Mouse (Mus musculus) adrenal gland, adult (tissue): ENCODE results near the gene Ppp1r14c.

Experiments used
- DNase-seq, 2 experiments: peaks; one replicate each; pipeline ENCODE4 v3.0.0; 2022 to 2023; ENCODE audit warnings: low spot score in 1 of 2; ENCODE audit not compliant: inconsistent age in 2 of 2

The Ppp1r14c gene

DNA sequence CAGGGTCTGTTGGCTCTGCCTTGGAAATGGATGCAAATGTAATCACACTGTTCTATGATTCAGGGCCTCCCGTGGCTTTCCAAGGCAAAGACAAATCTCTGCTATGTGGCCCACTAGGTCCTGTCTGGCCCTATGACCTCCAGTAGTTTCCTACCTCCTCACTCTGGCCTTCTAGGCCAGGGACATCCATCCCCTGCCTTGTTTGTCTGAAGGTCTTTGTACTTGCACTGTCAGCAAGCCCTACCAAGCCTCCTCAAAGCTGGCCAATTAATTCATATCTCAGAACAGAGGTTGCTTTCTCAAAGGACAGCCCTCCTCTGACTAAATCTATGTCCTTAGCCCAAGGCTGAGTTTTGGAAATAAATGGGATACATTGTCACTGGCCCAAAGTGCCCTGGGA lies 92.8 kb downstream of the Ppp1r14c start:
- peak; percentile 62 to 89 for DNase-seq

DNA sequence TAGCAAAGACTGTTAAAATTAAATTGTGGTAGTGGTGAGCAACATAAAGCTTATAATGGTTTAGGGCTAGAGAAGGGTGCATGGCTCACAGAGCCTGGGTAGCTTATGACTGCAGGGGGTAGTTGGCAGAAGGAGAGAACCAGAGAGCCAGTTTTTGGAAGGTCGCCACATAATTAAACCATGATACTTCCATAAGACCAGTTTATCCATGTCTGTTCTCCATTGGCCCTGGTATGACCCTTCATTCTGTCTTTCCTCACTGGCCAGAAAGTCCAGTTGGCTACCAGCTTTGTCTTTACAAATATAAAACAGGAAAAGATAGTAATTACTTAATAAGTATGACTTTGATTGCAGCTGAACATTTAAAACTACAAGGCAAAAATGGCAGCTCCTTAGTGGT lies 95.0 kb downstream of the Ppp1r14c start:
- DNase-seq, result no peak

DNA sequence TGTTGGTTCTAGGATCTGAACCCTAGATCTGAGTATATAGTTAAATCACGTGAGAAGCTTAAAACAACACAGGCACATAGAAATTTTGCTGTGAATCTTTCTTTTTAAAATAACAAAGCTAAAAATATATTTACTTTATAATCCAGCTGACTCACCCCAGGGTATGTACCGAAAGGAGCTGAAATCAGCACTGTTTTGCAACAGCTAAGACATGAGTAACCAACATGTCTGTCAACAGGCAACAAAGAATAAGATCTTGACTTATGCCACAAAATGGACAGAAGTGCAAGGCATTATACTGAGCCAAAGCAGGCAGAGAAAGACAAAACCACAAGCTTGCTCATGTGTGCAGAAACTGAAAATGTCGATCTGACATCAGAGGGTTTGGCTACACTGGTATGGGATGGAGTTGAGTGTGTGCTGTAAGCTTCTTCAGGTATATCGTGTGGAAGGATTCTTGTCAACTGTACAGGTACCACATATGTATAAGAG lies 100.3 kb downstream of the Ppp1r14c start:
- peak in 1 of 2 experiments; percentile 59 for DNase-seq

DNA sequence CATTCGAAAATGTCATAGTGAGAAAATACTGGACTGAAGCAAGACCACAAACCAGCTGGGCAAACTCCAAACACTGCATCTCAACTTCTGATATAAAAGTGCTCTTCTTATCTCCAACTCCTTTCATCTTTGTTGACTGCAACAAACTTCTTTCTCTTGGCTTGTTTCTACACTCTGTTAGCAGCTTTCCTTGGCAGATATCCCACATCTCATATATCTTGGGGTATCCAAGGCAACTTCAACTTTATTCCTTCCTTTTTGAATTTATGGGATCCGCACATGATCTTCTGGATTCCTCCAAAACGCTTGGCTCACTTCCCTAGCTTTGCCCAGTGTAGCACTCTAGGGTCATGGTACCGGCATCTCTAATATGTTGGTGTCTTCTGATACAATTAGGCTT lies 102.7 kb downstream of the Ppp1r14c start:
- DNase-seq, result peak in 1 of 2 experiments; percentile 50

GRCm38 (mm10) chr10:3476611-3477010 lies 110.8 kb downstream of the Ppp1r14c start:
- peak in 1 of 2 experiments; percentile 74 for DNase-seq

DNA sequence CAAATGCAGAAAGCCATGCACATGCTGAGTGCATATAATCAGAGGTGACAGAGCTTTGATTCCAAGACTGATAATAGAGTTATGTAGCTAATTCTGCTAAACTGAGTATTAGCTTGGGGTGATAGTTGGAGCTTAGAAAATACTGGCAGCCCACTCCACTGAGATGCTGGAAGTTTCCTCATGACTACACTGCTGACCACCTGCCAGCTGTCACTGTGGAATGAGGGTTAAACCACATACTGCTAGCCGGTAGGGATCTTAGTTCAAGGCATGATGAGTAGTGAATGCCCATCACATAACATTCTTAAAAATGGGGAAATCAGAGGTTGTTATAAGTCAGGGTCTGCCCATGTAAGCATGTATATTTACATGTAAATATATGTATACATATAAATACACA lies 113.9 kb downstream of the Ppp1r14c start:
- no peak for DNase-seq

DNA sequence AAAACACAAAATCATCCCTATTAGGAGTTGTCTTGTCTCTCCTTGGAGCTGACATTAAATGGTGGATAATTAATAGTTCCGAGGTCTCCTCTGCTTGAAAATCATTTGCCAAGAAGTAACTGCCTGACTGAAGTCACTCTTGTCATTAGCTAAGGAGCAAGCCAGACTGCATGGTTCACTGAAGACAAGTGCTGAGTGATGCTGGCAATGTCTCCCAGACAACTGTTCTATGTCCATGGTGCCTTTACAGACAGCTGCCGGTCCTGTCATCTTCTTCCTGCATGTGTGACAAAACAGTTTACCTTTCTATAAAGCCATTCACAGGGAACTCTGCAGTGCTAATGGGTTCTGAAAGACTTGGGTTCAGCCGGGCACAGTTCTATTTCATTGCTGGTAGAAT lies 124.2 kb downstream of the Ppp1r14c start:
- no peak for DNase-seq

- no peak for DNase-seq
These were observed 130.9 kb downstream of the Ppp1r14c start for GRCm38 (mm10) chr10:3496791-3497190.

DNA sequence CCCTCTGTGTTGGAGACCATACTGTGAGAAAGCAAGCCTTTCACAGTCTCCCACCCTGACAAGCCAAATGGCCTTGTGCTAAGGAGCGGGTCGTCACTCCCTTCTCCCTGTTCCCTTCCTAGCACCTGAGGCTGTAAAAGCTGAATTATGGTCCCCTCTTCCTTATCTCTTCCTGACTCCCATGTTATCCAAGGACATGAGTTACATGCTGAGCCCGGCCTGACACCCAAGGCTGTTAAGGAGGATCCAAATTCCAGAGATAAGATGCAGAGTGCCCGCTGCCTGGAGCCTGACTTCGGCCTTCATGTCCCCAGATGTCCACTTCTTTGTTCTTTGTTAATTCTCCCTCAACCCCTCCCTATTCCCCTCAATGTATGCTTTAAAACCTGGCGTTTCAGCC lies 135.0 kb downstream of the Ppp1r14c start:
- peak in 1 of 2 experiments; percentile 52 for DNase-seq

DNA sequence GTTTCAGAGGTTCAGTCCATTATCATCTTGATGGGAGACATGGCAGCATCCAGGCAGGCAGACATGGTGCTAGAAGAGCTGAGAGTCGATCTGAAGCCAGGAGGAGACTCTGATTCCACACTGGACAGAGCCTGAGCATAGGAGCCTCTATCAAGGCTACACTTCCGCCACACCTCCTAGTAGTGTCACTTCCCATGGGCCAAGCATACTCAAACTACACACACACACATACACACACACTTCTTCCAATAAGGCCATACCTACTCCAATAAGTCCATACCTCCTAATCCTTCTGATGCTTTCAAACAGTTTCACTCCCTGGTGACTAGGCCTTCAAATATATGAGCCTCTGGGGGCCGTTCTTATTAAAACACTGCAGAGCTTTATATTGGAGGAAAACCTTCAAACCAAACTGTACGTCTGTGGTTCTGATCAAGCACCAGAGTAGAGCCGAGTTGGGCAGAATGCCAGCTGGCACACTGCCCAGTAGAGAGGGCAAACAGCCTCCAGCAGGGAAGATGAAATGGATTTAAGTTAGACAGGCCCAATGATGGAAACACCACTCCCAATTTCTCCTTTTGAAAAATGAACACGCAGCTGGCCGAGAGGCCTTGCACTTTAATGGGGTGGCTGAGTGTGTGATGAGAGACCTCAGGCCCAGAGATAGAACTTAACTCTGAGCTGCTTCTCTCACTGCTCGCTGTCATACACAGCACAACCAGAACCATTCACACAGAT lies 141.8 kb downstream of the Ppp1r14c start:
- peak; percentile 83 to 95 for DNase-seq

DNA sequence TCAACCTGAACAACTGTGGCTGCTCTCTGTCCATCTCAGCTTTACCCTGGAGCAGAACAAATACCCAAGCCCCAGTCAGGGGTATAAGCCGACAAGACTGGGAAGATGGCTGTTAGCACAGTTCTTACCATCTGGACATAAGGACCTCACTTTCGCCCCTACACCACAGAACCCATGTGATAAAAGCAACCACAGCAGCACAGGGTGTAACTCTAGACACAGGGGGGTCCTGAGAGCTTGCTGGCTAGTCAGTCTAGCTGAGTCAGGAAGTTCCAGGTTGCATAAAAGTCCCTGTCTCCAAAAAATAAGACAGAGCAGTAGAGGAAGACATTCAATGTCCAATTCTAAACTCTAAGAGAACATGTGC lies 142.3 kb downstream of the Ppp1r14c start:
- no peak for DNase-seq

DNA sequence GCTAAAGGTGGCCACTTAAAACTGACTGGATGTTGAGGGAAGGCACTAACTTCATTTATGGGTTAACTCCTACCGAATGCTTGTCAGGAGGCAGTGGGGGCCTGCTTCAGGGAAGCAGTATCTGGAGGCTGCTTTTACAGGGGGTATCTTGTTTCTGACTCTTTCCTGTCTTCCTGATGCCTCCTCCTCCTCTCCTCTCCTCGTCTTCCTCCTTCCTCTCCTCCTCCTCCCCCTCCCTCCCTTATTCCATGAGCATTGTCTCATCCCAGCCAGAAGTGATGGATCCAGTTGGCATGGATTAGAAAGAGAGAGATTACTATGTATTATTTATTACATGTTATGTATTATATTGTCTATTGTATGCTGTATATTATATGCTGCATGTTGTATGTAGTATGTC lies 142.9 kb downstream of the Ppp1r14c start:
- DNase-seq, result no peak

DNA sequence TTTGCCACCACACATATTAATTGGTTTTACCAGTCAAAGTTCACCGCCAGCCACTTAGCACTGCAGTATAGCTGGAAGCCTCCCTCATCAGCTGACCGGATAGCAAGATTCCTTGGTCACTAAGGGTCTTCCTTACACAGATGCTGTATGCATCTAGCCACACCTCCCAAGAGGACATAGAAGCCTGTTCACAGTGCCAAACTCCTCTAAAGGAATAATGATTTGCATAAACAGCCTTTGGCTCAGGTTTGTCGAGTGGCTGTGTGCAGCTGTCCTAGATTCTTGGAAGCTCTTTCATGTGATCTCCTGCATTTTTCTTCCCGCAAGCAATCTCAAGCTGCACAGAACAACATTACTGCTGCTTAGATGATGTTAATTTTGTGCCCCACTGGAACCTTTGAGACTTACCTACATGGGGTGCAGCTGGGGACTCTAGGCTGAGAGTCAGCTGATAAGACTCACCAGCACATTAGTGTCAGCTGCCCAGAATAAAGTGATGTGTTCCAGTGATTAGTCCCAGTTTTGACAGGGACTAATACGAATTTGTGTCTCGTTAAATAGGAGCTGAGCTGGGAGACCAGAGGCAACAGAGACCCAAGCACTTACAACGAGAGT lies 143.9 kb downstream of the Ppp1r14c start:
- DNase-seq, result no peak

DNA sequence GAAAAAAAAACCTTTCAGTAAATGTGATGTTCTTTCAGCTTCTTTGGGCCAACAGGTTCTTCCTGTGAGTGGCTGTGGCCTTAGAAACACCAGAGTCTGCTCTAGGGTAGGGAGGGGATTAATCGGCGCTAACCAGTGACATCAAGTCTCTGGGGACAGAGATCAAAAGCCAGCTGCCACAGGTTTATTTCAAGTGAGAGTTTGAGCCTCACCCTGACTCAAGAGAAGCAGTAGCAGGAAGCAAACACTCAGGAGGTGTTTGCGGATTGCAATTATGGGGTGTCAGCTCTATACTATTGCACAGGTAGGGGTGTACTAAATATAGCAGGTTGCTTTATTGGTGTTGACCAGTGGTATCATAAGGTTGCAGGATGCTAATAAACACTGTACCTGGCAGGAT lies 144.6 kb downstream of the Ppp1r14c start:
- no peak for DNase-seq

DNA sequence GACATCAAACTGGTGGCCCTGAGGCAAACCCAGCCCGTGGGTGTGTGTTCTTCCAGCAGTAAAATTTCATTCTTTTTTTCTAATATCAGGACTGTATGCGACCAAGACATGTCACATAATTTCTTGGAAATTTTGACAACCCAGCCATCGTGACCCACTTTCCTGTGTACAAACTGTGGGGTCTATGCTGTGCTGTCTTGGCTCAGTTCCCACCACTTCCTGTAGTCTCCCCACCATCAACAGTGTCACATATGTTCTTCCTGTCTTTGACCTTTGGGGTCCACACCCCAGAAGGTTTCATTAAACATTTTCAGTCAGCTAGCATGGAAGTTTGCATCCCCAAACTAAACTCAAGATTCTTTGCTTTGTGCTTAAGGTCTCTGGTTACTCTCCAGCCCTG lies 145.5 kb downstream of the Ppp1r14c start:
- no peak for DNase-seq

- DNase-seq, result peak in 1 of 2 experiments; percentile 73
These were observed 146.9 kb downstream of the Ppp1r14c start for GRCm38 (mm10) chr10:3512620-3513305.

GRCm38 (mm10) chr10:3513947-3514346 lies 148.1 kb downstream of the Ppp1r14c start:
- no peak for DNase-seq
